Mouse (Mus musculus) lung, postnatal 0 days (tissue): ENCODE data around the gene Prmt8.

Experiments used
- CTCF ChIP-seq: IDR thresholded peaks from 2 replicates; pipeline ENCODE4 v1.5.1; 2016; ENCODE audit warnings: antibody characterized with exemption, mild to moderate bottlenecking
- EP300 ChIP-seq: IDR thresholded peaks from 2 replicates; pipeline ENCODE4 v1.6.1; 2016; ENCODE audit warnings: antibody characterized with exemption, mild to moderate bottlenecking, control low read depth

- TF ChIP-seq CTCF (no peak), EP300 (no peak)
Measured at GRCm38 (mm10) chr6:127766641-127767200, 2.6 kb downstream of the Prmt8 start.
